Mouse (Mus musculus) myocyte (in vitro differentiated cells): ENCODE measurements around the gene Golm1. TPM values are rescaled to one million over a fixed set of nuclear protein-coding genes. Genes with fewer than 3 reads are reported as not detected.

Experiments used
- H3K27me3 ChIP-seq: one replicate; pipeline ENCODE4 v1.6.1; 2011; ENCODE audit not compliant: control insufficient read depth, insufficient read depth, insufficient read length
- H3K36me3 ChIP-seq: one replicate; pipeline ENCODE4 v1.6.1; 2011; ENCODE audit not compliant: control insufficient read depth, insufficient read depth
- H3K4me2 ChIP-seq: one replicate; pipeline ENCODE4 v1.6.1; 2011; ENCODE audit warnings: low read depth, control low read depth
- H3K4me3 ChIP-seq: one replicate; pipeline ENCODE4 v1.5.1; 2011; ENCODE audit warnings: mild to moderate bottlenecking, control low read depth, moderate library complexity
- H3K79me2 ChIP-seq: one replicate; pipeline ENCODE4 v1.6.1; 2011; ENCODE audit not compliant: control insufficient read depth, insufficient read depth
- H3ac ChIP-seq: one replicate; pipeline ENCODE4 v1.6.1; 2011; ENCODE audit not compliant: control insufficient read depth, insufficient read length
- CEBPB ChIP-seq: IDR thresholded peaks from 2 replicates; pipeline ENCODE4 v1.6.1; 2011; ENCODE audit warnings: mild to moderate bottlenecking, moderate library complexity; ENCODE audit not compliant: poor library complexity, insufficient read depth, severe bottlenecking
- E2F4 ChIP-seq: IDR thresholded peaks from one replicate; pipeline ENCODE4 v1.6.1; 2011; ENCODE audit warnings: mild to moderate bottlenecking, control low read depth, moderate library complexity; ENCODE audit not compliant: insufficient read depth
- MAX ChIP-seq: IDR thresholded peaks from one replicate; pipeline ENCODE4 v1.6.1; 2011; ENCODE audit warnings: low read depth, mild to moderate bottlenecking, control low read depth
- MYOD1 ChIP-seq, 3 experiments: IDR thresholded peaks; one replicate each; pipeline ENCODE4 v1.6.1; 2011; ENCODE audit warnings: control low read depth in 2 of 3, low read depth in 2 of 3, mild to moderate bottlenecking in 2 of 3, moderate library complexity in 1 of 3; ENCODE audit not compliant: insufficient read length in 2 of 3, control insufficient read depth in 1 of 3
- MYOG ChIP-seq, 3 experiments: IDR thresholded peaks; one replicate each; pipeline ENCODE4 v1.6.1; 2011; ENCODE audit warnings: control low read depth in 2 of 3, low read depth in 2 of 3, mild to moderate bottlenecking in 2 of 3; ENCODE audit not compliant: insufficient read length in 2 of 3, control insufficient read depth in 1 of 3, insufficient read depth in 1 of 3
- POLR2A ChIP-seq: IDR thresholded peaks from one replicate; pipeline ENCODE4 v1.6.1; 2011; ENCODE audit warnings: low read depth, mild to moderate bottlenecking, control low read depth, moderate library complexity; ENCODE audit not compliant: insufficient read length
- POLR2AphosphoS2 ChIP-seq: IDR thresholded peaks from one replicate; pipeline ENCODE4 v1.6.1; 2011; ENCODE audit warnings: low read depth, control low read depth; ENCODE audit not compliant: insufficient read length
- REST ChIP-seq: IDR thresholded peaks from one replicate; pipeline ENCODE4 v1.6.1; 2011; ENCODE audit warnings: mild to moderate bottlenecking, control low read depth, moderate library complexity; ENCODE audit not compliant: insufficient read depth, insufficient read length
- SRF ChIP-seq: IDR thresholded peaks from one replicate; pipeline ENCODE4 v1.6.1; 2011; ENCODE audit warnings: low read depth; ENCODE audit not compliant: control insufficient read depth, insufficient read length
- TCF12 ChIP-seq: IDR thresholded peaks from one replicate; pipeline ENCODE4 v1.6.1; 2011; ENCODE audit warnings: mild to moderate bottlenecking, control low read depth; ENCODE audit not compliant: poor library complexity, insufficient read depth, severe bottlenecking
- TCF3 ChIP-seq: IDR thresholded peaks from one replicate; pipeline ENCODE4 v1.6.1; 2011; ENCODE audit warnings: low read depth, control low read depth; ENCODE audit not compliant: insufficient read length
- USF1 ChIP-seq: IDR thresholded peaks from one replicate; pipeline ENCODE4 v1.6.1; 2011; ENCODE audit warnings: low read depth, mild to moderate bottlenecking, control low read depth, moderate library complexity
- polyA plus RNA-seq: library from polyadenylated mRNA; unstranded; fragments of >200 nt; fragmentation: generic; extraction: Trizol; gene quantifications from one replicate; pipeline ENCODE4 v1.2.1, GENCODE M21; 2012; ENCODE audit warnings: missing spikeins

The Golm1 gene
- polyA plus RNA-seq, 1 experiment: 4.8 TPM

GRCm38 (mm10) chr13:59671521-59671920, 4.1 kb downstream of the Golm1 start:
- H3ac ChIP-seq: no peak overlapping the region
- no peaks in the 10 kb centered on the region for H3K27me3 ChIP-seq
- no peak overlapping the region for H3K4me2 ChIP-seq
- no peak for TF ChIP-seq MYOG (IDR thresholded peaks at IDR 0.05; ENCODE audit: control insufficient read depth in 1 of 3, insufficient read depth in 1 of 3, insufficient read length in 2 of 3, low read depth in 2 of 3)
- TF ChIP-seq TCF12: no peak
- TF ChIP-seq USF1: no peak
- TF ChIP-seq E2F4: no peak
- TF ChIP-seq POLR2AphosphoS2: no peak
- TF ChIP-seq MAX: no peak
- TF ChIP-seq SRF: no peak
- TF ChIP-seq REST: no peak
- TF ChIP-seq POLR2A: no peak
- TF ChIP-seq CEBPB: no peak
- no peak for TF ChIP-seq MYOD1 (IDR thresholded peaks at IDR 0.05; ENCODE audit: control insufficient read depth in 1 of 3, insufficient read length in 2 of 3, low read depth in 2 of 3)
- TF ChIP-seq TCF3: no peak
- no peaks in the 10 kb centered on the region for H3K36me3 ChIP-seq
- no peaks in the 10 kb centered on the region for H3K79me2 ChIP-seq
- no peak overlapping the region for H3K4me3 ChIP-seq

DNA sequence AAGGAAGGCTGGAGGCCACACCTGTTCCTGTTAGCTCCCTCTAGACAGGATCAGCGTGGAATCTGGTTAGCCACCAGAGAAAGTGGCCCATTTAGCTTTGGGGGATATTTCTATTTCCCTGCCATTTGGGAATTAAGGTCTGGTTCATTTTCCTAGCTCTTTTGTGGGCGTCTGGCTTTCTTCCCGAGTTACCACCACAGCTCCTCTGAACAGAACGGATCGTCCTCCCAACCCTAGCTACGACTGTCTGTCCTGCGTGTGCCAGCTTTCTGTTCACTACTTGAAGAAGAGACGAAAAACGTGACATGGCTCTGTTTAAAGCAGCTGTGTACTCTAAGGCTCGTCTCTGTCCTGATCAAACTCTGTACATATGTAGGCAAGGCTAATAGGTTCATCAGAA, 5.7 kb downstream of the Golm1 start:
- H3K27me3 ChIP-seq: no peaks in the 10 kb centered on the region
- H3ac ChIP-seq: no peak overlapping the region
- no peak overlapping the region for H3K4me2 ChIP-seq
- no peak overlapping the region for H3K4me3 ChIP-seq
- TF ChIP-seq POLR2A: no peak
- TF ChIP-seq POLR2AphosphoS2: no peak
- no peak for TF ChIP-seq MYOG (IDR thresholded peaks at IDR 0.05; ENCODE audit: control insufficient read depth in 1 of 3, insufficient read depth in 1 of 3, insufficient read length in 2 of 3, low read depth in 2 of 3)
- TF ChIP-seq TCF12: no peak
- no peak for TF ChIP-seq E2F4
- TF ChIP-seq CEBPB: no peak
- no peaks in the 10 kb centered on the region for H3K79me2 ChIP-seq
- no peaks in the 10 kb centered on the region for H3K36me3 ChIP-seq

DNA sequence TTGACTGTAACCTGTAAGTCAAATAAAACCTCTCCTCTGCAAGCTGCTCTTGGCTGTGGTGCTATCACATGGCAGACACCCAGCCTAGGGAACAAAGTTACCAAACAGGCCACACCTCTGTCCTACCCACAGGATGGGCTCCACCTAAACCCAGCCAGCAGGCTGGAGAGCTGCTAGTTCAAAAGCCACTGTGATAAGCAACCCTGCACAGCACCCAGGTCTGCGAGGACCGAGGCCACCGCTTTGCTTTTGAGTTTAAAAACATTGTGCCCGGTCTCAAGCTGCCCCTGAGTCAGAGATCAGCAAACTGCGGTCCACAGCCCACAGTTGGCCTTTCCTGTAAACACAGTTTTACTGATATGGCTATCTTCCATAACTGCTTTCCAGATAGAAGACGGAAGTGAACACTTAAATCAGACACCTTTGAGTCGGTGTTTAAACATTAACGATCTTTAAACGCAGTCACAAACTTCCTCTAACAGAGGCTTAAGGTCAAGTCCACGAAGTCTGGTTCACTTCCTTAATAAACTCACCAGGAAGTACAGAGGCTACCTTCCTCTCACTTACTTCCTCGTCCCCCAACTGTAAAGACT, 7.0 kb downstream of the Golm1 start:
- TF ChIP-seq POLR2AphosphoS2: no peak
- TF ChIP-seq TCF12: no peak
- TF ChIP-seq MYOG (IDR thresholded peaks at IDR 0.05; ENCODE audit: control insufficient read depth in 1 of 3, insufficient read depth in 1 of 3, insufficient read length in 2 of 3, low read depth in 2 of 3): no peak
- no peak for TF ChIP-seq USF1
- TF ChIP-seq CEBPB: no peak
- no peak for TF ChIP-seq MAX
- TF ChIP-seq POLR2A: no peak
- no peak for TF ChIP-seq SRF
- no peak for TF ChIP-seq MYOD1 (IDR thresholded peaks at IDR 0.05; ENCODE audit: control insufficient read depth in 1 of 3, insufficient read length in 2 of 3, low read depth in 2 of 3)
- no peak for TF ChIP-seq REST
- TF ChIP-seq E2F4: no peak
- TF ChIP-seq TCF3: no peak
- no peak overlapping the region for H3K4me2 ChIP-seq
- no peak overlapping the region for H3ac ChIP-seq
- H3K4me3 ChIP-seq: no peak overlapping the region
- H3K36me3 ChIP-seq: no peaks in the 10 kb centered on the region
- no peaks in the 10 kb centered on the region for H3K27me3 ChIP-seq
- H3K79me2 ChIP-seq: no peaks in the 10 kb centered on the region

GRCm38 (mm10) chr13:59667763-59668162, 7.8 kb downstream of the Golm1 start:
- no peaks in the 10 kb centered on the region for H3K27me3 ChIP-seq
- H3K4me2 ChIP-seq: no peak overlapping the region
- H3K4me3 ChIP-seq: no peak overlapping the region
- H3K36me3 ChIP-seq: no peaks in the 10 kb centered on the region
- no peak overlapping the region for H3ac ChIP-seq
- TF ChIP-seq POLR2A (no peak), TCF3 (no peak), MYOG (IDR thresholded peaks at IDR 0.05; ENCODE audit: control insufficient read depth in 1 of 3, insufficient read depth in 1 of 3, insufficient read length in 2 of 3, low read depth in 2 of 3) (no peak), SRF (no peak), MYOD1 (IDR thresholded peaks at IDR 0.05; ENCODE audit: control insufficient read depth in 1 of 3, insufficient read length in 2 of 3, low read depth in 2 of 3) (no peak), CEBPB (no peak), USF1 (no peak), E2F4 (no peak), MAX (no peak), POLR2AphosphoS2 (no peak), TCF12 (no peak), REST (no peak)
- H3K79me2 ChIP-seq: no peaks in the 10 kb centered on the region
